Mouse (Mus musculus): ENCODE results near the gene Nob1.

GRCm38 (mm10) chr8:107449655-107450054 lies 24.8 kb upstream of the Nob1 start:
- TF ChIP-seq CTCF (IDR thresholded peaks at IDR 0.05; ENCODE audit: low read depth) (no peak), EP300 (IDR thresholded peaks at IDR 0.05; ENCODE audit: low read depth) (no peak)
